Mouse (Mus musculus) heart, adult 11 months (tissue): Measurements from ENCODE around the gene Ankfy1.
A peak's percentile ranks its signal among the peaks of the same experiment; 100 is the strongest.

Experiments used
- DNase-seq: peaks from one replicate; pipeline ENCODE4 v3.0.0; 2022

The Ankfy1 gene

DNA sequence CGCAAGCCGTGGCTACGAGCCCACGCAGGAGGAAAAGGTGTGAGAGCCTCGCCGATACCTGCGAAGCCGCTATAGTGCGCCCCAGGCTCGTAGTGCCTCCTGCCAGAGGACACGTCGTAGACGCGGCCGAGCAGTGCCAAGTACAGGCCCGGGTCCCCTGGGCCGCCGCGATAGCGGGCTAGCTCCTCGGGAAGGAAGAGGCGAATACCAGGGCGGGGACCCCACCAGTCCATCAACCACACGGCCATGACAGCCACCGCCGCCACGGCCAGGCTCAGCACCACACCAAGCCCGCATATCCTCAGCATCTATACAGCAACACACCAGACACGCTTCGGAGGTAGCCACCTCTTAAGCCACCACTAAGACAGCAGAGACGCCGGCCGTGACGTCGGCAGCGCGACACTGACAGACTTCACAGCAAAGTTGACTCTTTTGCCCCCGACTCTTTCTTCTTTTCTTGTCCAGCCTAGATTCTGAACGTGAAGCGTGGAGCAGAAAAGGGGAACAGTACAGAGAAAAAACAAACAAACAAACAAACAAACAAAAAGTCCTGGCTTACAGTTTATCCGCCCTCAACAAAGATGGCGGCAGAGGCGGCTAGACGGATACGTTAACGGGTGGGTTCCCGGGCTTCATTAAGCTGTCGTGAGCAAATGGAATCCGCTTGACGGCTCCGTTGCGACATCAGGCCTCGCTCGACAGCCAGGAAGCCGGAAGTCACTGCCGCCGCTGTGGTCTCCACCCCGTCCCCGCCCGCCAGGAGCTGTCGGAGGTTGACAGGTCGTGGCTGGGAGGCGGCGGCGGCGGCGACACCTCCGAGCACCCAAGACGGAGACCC is 105.9 kb downstream of the Ankfy1 start, which contains the start of the genes Cyb5d2 and Zzef1:
TSS of gene Cyb5d2 (minus strand) at position 688 of the 841 bp plus-strand sequence.
TSS of gene Zzef1 (plus strand) at position 772 of the 841 bp plus-strand sequence.
- DNase-seq = peak; percentile 100

DNA sequence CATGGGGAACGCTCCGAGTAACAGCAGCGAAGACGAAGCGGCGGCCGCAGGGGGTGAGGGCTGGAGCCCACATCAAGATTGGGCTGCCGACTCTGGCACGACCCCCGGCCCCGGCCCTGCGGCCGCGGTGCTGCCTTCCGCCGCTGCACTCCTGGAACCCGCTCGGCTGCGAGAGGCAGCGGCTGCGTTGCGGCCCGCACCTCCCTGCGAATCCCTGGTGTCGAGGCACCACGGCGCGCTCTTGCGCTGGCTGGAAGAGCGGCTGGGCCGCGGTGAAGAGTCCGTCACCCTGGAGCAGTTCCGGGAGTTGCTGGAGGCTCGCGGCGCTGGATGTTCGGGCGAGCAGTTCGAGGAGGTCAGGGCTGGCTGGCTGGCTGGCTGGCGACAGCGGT is 106.5 kb downstream of the Ankfy1 start:
- no peak for DNase-seq

DNA sequence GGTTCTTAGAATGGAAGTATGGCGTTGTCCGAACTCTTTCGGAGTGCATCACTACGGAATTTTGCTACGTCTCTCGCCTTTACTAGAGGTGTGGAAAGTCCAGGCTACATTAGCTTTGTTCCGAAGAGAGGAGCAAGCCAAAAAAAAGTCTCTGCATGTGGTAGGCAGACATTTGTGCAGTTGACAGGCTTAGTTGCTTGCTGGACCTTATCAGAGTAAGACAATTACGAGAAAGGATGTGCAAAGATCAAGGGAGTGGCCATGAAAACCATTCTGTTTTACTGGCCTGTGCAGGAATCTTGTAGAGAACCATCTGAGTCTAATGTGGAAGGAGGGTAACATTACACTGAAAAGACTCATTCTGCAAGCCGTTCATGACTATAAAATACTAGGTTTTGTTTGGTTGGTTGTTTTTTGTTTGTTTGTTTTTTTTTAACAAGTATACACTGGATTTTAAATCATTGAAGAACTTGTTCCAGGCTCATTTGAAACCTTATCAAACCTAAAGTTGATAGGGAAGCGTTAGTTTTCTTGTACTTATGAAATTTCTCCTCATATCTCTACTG is 107.0 kb downstream of the Ankfy1 start:
- no peak for DNase-seq

DNA sequence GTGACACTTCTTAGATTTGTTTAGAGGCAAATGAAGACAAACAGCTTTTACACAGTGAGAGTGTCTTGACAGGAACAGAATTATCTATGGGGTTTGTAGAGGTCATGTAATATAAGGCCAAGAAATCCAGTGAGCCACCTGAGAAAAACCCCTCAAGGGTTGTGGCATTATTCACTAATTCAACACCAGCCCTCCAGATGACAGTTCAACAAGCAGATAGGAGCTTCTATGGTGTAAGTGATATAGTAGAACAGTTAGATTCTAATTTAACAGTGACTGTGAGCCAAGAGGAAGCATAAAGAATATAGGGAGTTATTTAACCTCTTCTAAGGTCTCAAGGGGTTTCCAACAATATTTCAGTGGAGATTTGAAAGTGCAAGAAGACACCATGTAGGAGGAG is 108.3 kb downstream of the Ankfy1 start:
- no peak for DNase-seq

- peak; percentile 17 for DNase-seq
These were observed 111.4 kb downstream of the Ankfy1 start for GRCm38 (mm10) chr11:72801182-72801581.

- peak; percentile 91 for DNase-seq
These were observed 113.2 kb downstream of the Ankfy1 start for GRCm38 (mm10) chr11:72803038-72803437.

DNA sequence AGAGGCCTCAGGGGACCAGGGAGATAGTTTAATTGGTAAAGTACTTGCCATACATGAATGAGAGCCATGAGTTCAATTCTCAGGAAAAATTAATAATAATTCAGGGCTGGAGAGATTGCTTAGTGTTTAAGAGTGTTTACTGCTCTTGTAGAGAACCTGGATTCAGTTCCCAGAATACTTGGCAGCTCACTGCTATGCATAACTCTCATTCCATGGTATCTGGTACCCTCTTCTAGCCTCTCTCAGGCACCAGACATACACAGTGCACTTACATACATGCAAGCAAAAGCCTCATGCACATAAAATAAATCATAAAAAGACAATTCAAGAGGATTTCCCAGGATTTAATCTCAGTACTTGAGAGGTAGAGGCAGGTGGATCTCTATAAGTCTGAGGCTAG is 114.8 kb downstream of the Ankfy1 start:
- peak; percentile 25 for DNase-seq

DNA sequence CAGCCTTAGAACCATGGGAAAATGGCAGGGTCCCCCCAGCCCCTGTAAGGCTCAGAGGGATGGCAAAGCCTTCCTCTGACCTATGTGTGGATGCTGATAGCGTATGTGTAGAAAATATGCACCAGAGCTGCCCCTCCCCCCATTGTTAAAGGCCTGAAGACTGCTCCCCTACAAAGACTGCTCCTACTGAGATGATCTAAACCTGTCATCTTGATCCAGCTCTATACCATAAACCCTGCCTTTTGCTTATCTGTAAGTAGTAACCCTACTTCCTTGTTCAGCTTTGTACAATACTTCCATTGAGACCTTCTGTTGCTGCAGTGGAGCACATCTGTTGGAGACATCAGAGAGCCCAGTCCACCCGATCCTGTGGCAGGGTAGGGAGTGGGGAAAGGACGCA is 115.4 kb downstream of the Ankfy1 start:
- DNase-seq = peak; percentile 77

GRCm38 (mm10) chr11:72806556-72806955 is 116.8 kb downstream of the Ankfy1 start:
- DNase-seq = peak; percentile 52

- DNase-seq = peak; percentile 16
These were observed 118.2 kb downstream of the Ankfy1 start for GRCm38 (mm10) chr11:72807992-72808391.

GRCm38 (mm10) chr11:72813687-72814086 is 123.9 kb downstream of the Ankfy1 start:
- no peak for DNase-seq

DNA sequence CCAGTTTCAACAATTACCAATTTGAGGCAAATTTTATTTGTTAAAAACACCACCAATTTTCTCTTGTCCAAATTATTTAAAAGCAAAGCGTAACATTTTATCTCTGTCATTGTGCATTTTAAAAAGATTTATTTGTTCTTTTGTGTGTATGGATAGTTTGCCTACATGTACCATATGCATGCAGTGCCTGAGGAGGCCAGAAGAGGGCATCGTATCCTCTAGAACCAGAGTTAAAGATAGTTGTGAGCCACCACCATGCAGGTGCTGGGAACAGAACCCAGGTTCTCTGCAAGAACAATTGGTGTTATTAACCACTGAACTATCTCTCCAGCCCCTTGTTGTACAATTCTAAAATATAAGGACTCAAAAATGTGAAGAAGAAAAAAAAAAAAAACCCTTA is 124.4 kb downstream of the Ankfy1 start:
- DNase-seq = peak; percentile 19

DNA sequence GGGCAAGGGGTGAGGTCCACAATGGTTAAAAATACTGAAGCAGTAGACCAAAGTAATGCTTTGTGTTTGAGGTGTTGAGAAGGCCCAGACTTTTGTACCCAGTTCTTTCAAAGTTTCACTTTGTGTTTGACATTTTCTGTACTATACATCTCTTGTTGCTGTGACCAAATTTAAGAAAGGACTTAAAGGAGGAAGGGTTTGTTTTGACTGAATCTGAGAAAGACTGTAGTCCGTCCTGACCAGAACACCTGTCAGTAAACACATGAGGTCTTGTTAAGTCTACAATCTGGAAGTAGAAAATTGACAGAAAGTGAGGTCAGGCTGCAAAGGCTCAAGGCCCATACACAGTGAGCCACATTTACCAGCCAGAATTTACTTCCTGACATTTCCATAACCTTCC is 127.1 kb downstream of the Ankfy1 start:
- no peak for DNase-seq

DNA sequence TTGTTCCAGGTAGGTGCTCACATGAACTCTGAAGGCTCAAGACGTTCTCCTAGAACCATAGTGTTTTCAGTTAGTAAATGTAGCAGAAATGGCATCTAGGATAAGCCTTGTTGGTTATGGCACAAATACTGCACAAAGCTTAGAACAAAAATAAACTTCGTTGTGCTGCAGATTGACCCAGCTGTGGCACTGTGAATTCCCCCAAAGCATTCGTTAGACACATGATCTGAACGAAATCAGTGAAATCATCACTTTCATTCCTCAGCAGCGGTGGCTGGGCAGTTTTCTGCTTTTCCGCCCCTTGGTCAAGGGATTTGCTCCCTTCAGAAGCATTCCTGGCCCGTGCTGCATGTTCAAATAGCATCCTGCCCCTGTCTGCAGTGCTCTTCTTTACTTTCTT is 128.3 kb downstream of the Ankfy1 start:
- no peak for DNase-seq

GRCm38 (mm10) chr11:72821041-72821440 is 131.2 kb downstream of the Ankfy1 start:
- no peak for DNase-seq
